Mouse (Mus musculus) forelimb bud, embryonic 11.5 days (tissue): Measurements from ENCODE around the gene Nup50.
"Not testable (repeated sequence)": the region's sequence is repeated elsewhere in the genome, so short reads cannot be mapped to it uniquely, and the experiment has no call there.

ENCODE experiments used
- DNase-seq: peaks from one replicate; pipeline ENCODE4 v3.0.0-alpha.2; 2012; ENCODE audit warnings: low read depth, low spot score

Gene Nup50

DNA sequence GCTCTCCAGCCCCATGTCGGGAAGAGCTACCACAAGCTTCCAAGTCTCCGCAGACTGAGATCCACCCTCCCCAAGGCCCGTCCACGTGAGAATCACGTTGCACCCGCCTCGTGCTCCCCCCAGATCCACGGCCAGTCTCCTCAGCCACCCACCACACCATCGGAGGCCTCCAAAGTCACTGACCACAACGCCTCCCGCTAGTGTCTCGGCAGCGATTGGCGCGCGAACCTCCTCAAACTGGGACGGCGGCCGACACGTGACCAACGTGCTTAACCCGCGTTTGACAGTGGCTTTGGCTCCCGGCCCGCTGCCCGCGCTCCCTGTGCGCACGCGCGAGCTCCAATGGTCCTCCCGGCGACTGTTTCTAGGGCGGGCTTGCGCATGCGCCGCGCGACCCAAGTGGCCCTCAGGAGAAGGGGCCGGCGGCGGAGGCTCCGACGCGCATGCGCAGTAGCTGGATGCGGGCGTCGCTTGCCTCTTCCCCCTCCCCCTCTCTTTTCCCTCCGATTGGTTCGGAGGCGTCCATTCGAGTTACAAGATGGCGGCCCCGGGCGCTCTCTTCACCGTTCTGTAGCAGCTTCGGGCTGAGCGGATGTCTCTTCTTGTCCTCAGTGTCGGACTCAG, at the start of gene Nup50:
Gene Nup50, plus strand, starts transcription at position 528 of the 624 bp plus-strand sequence.
- peak; percentile 99 for DNase-seq

DNA sequence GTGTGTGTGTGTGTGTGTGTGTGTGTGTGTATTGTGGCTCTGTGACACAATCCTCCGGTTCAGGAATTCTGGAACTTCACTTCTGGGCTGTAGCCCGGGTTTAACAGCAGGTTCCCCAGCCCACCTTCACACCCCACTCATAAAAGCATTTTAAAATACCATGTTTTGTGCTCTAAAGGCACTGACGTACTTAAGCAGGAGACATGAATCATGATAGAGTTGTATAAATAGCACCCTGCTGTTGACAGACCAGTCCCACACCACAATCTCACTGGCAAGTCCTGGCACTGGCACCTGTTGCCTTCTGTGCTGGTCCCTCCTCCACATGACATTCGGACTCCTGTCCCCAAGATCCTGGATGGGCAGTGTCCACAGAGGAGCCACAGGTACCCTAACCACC, 49.3 kb upstream of the Nup50 start:
- no peak for DNase-seq

DNA sequence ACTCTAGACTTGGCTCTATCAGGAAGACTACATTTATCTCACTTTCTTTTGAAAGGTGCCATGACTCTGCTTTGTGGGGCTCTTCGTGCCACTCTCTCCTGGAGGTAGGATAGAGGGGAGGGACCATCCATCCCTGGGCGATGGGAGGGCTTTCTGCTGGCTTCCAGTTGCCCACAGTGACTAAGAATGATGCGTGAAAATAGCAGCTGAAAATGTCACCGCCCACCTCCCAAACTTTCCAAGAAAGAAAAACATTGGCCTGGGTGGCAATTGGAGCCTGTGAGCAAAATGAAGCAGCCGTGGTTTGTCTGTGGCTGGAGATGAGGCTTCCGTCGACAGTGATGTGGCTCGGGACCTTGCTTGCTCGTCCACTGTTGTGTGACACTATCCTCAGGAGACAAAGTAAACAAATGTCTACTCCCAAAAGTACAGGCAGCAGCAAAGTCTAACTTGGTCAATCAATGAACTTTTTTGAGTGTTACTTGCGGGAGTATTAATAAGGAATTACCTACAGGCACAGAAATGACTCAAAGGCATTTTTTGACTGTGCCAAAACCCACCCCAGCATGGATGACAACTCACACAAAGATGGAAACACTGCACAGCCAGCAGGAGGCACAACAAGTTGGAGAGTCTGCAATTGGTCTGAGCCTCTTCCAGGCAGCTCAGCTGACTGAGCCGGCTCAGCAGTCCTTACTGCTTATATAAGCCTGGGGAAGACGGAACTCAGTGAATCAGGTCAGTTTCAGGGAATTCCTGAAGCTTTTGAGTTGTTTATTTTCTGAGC, 46.0 kb upstream of the Nup50 start:
- no peak for DNase-seq

DNA sequence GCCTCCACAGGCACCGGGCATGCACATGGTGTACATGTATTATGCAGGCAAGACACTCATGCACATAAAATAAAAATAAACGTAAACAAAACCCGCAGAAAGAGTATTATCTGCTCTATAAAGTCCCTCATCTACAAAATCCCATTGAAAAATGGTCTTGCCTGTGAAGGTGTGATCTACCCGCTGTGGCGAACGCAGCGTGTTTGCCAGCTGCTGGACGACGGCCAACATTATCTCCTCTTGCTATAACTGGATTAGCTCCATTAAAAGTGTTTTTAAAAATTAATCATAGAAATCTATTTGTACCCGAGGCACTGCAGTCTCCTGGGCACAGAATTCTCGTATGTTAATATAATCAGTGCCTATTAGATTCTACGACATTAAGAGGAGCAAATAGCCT, 35.1 kb upstream of the Nup50 start:
- DNase-seq = no peak

DNA sequence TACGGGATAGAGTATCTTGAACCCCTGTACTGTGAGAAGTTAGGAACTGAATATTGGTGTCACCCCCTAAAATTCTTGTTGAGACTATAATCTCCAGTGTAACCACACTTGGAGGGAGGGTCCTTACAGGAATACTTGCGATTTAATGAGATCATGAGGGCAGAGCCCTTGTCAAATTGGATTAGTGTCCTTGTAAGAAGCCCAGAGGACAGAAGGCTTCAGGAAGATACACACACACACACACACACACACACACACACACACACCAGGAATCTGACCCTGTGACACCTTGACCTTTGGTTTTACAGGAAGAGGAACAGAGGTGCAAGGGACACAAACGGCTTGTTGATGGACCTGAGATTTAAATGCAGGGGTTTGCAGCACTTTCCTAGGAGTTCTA, 32.0 kb upstream of the Nup50 start:
- DNase-seq = no peak

DNA sequence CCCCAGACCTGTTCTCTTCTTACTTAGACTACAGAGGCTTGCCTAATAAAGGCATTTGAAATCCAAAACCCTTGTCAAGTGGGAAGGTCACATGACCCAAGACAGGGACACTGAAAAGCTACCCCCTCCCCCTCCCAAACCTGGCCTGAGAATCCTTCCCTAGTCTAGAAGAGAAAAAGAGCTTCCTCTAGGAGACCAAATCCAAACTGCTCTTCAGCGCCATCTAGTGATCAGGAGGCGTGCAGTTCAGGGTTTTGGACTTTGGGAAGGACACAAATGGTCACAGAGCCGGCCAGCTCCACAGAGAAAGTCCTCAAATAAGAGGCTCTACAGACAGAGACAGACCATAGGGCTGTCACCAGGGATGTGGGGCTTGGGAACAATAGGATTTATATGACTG, 31.6 kb upstream of the Nup50 start:
- DNase-seq = peak; percentile 80

DNA sequence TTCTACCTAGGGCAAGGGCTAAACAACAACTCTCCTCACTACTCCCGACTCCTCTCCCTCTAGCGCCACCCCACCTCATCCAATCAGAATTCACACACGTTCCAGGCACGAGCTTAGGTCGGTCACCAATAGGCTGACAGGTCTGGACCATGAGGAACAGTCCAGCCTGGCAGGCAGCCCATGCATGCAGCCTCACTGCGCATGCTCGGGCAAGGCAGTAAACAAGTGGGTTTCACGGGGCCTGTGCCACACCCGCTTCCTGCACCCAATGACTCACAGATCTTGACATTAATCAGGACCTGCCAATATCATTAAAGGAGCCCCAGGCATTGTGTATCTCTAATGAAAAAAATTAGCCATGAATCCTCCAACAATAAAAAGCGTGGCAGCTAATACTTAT, 27.0 kb upstream of the Nup50 start:
- not testable (repeated sequence) for DNase-seq

DNA sequence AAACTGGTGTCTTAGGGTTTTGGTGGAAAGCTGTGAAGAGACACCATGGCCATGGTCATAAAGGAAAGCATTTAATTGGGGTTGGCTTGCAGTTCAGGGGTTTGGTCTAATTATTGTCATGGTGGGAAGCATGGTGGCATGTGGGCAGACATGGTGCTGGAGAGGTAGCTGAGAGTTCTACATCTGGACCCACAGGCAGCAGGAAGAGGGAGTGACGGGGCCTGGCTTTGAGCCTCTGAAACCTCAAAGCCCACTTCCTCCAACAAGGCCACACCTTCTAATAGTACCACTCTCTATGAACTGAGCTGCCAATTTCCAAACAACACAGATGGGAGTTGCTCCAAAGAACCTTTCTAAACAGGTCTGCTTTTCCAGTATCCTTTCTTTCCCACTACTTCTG, 26.5 kb upstream of the Nup50 start:
- DNase-seq = no peak

DNA sequence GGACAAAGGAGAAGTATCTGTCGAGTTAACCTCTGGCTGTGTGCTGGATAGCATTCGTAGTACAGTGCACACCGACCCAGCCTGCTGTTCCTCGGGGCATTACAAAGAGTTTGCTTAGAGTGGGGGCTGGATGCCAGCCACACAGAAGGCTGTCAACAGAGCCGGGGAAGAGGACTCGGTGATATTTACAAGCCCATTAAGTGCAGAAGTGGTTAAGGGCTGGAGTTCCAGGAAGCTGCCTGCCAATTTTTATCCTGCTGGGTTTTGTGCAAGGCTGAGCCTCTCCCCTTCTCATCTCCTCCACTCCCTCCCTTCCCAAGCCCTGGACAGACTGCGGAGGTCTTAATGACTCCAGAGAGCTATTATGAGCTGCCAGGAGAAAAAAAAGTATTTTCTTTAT, 25.1 kb upstream of the Nup50 start:
- DNase-seq = peak; percentile 25

DNA sequence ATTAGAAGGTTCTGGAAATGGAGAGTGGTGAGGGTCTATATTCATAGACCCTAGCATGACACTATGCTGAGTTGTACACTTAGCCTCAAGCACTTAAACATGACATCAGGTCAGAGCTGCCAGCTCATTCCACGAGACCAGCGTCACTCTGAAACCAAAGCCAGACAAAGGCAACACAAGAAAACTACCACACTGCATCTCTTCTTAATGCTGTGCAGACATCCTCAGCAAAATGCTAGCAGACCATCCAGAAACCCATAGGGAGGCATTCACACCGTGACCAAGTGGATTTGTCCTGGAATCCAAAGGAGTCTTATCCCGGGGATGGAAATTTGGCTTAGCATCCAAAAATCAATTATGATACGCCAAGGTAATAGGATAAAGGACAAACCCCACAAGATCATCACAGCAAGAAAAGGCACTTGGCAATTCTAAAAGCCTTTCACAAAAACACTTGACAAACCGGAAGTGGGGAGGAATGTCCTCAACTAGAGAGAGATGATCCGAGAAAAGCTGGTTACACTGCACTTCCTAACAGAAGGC, 19.3 kb upstream of the Nup50 start:
- DNase-seq = no peak

DNA sequence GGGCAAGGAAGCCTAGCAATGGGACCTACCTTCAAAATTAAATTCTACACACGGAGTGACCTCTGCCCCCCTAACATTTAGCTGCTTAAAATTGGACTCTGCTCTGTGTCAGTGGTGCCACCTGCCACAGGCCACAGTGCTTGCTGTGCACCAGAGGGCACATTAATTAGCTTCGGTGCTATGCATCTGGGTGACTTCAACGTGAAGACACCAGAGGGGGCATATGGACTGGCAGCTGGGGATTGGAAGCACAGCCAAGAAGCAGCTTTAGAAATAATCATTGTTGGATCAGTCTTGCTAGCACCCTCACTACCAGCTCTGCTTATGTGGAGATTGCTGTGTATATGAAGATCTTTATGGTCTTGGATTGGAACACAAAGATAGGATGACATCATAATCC, 10.0 kb upstream of the Nup50 start:
- no peak for DNase-seq

DNA sequence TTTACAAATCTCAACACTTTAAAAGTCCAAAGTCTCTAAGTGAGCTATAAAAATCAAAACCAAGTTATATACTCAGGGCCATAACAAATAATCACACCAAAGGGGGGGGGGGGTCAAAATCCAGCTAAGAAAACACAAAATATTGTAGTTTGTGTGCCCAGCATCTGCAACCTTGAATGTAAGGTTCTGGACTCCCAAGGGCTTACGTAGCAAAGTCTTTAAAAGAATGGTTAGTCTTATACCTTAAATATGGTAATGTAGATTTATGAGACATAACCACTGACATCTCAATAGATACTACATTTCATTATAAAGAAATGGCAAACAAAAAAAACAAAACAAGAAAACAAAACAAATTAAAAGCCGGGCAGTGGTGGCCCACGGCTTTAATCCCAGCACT, 3.3 kb upstream of the Nup50 start, which contains the start of gene Gm29666:
Gene Gm29666, minus strand, starts transcription at position 101 of the 400 bp plus-strand sequence.
- DNase-seq = no peak

DNA sequence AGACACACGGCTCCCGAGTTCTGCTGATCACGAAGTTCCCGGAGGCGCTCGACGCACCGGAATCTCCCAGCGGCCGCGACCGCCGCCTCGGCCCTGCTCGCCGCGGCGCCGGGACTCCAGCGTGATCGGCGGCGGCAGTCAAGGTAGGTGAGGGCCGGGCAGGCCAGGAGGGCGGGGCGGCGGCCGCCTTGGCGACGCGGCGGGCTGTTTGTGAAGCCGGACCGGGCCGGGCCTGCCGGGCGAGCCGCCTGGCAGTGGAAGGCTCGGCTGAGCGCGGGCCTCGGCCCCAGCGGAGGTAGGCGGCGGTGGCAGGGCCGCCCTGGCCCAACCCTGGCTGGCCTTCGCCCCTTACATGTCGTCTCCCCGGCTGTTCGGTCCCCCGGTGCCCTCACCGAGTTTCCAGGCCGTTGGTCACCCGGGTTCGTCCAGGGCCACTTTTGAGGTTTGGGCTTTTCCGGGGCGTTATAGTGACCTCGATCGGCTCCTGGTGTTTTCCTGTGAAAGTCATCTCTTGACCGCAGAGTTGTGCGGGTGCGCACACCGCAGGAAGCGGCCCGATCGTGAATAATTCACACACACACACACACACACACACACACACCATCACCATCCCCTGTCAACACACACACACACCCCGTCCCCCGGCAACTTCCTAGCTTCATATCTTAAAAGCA, 434 bp downstream of the Nup50 start:
- DNase-seq = no peak

DNA sequence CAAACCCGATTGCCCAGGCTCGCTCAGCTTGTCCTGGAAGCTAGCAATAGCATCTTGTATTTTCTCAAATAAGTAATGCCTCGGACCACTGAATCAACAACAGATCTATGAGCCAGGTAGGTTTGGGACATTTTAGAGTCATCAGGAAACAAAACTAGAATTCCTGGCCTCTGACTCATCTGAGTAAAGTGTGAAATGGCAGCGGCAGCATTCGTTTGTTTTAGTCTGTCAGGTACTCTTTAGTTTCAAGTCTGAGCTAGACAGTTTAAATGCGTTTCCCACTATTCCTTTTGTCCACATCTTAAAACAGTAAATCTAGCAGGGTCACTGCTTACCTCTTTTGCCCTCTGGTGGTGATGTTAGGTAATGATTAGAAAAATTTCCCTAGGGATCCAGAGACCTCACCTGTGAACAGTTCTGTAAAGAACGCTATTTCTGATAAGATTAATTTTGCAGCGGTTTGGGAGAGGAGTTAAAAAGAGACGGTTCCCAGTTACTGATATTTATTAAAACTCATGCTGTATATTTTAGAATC, 1.6 kb downstream of the Nup50 start:
- DNase-seq = peak; percentile 64

DNA sequence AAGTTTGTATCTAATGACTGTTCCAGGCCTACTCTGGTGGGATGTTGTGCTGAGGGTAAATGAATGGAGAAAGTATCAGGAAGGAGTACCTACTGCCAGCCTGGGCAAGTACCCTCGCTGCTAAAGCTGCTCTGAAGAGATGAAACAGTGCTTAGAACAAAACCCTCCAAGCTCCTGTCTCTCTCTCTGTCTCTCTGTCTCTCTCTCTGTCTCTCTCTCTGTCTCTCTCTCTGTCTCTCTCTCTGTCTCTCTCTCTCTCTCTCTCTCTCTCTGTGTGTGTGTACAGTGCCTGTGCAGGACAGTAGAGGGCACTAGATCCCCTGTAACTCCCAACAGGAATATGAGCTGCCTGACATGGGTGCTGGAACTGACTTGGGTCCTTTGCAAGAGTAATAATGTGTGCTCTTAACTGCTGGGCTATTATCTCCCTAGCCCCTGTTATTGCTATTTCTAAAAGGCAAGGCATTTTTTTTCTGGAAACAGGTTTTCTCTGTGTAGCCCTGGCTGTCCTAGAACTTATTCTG, 2.3 kb downstream of the Nup50 start:
- DNase-seq = no peak

DNA sequence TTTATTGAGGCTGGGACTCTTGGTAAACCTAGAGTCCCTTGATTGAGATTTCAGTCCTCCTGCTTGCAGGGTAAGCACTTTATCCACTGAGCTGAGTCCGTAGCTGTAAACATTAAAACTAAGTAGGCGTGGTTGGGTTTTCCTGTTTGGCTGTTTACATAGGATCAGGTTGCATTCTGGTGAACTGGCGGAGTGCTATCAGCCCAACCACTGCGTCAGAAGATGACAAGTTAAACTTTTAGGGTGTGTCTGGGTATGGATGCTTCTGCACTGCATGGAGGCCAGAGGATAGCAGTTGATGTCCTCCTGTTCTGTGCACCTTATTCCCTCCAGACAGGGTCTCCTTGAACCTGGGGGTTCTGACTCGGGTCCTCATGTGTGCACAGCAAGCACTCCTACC, 9.1 kb downstream of the Nup50 start:
- no peak for DNase-seq

DNA sequence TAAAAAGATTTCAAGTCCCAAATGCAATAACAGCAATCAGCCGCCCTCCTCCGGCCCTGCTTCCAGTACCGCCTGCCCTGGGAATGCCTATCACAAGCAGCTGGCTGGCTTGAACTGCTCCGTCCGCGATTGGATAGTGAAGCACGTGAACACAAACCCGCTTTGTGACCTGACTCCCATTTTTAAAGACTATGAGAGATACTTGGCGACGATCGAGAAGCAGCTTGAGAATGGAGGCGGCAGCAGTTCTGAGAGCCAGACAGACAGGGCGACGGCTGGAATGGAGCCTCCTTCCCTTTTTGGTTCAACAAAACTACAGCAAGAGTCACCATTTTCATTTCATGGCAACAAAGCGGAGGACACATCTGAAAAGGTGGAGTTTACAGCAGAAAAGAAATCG, 11.7 kb downstream of the Nup50 start:
- DNase-seq = no peak

DNA sequence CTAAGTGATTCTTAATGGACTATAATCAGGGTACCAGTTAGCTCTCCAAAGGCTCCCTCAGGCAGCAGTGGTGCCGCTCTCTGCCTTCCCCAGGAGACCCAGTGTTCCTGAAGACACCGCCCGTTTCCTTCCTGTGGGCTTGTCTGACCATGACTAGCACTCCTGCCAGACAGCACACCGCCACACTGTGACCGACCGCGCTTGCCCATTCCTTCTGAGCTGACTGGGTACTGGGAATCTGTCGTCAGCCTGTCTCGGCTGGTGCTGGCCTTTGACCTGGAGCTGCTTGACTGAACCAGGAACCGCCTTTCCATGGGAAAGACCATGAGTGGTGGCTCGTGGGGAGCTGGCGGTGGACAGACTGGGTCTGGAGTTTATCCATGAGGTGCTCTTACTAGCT, 16.9 kb downstream of the Nup50 start:
- no peak for DNase-seq

DNA sequence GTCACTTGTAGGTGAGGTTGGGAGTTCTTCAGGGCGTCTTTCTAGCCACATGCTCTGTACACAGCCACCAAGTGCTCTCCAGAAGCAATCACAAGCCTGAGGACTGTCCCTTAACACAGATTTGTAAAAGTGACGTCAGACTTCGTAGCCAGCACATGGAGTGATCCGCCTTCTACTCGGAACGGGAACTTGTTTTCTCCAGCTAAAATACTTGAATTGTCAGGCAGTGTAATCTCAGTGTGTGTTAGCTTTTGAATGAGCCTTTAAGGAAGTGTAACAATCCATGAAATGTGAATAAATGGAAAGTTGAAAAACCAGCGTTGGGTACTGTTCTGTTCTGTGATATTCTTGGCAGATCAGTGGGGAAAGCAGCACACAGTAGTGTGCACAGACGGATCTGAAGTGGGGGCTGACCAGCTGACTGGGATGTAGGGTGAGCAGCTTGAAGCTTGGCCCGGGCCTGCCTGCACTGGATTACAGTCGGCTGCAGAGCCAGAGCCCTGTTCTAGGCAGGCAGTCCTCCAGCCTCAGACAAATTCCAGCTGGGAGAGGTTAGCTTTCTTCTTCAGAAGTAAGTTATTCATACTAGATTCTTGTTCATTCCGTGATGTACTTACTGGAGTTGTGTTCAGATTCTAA, 19.6 kb downstream of the Nup50 start:
- no peak for DNase-seq

DNA sequence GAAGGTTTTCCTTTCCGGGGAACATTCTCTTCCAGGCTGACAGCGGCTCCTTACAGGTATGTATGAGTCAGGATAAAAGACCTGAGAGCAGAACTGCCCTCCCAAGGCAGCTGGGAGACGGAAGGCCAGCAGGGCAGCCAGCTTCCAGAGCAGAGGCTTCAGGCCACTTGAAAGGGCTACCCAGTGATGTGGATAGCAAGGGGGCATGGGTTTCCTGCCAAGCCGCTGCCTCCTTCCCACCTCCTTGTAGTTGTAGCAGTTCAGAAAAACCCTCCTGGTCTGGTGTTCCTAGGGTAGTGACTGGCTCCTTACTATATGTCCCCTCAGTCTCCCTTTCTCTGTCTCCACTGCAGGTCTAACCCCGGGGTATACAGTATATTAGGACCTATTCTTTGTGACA, 21.1 kb downstream of the Nup50 start:
- DNase-seq = no peak

DNA sequence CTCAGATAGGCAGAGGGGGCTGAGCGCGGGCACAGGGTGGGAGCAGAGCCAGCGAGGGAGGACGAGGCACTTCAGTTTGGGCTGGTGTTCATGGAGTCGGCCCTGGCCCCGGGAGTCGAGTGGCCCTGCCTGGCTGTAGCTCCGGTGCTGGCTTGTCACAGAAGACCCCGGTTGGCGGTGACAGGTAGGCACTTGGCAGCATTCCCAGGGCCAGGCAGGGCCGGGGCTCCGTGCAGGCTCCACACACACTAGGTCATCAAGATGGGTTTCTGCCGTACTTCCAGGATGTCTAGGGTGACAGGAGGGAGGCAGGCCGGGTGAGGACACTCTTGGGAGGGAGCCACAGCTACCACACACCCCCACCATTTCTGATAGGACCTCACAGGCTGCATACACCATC, 25.8 kb downstream of the Nup50 start:
- DNase-seq = no peak

DNA sequence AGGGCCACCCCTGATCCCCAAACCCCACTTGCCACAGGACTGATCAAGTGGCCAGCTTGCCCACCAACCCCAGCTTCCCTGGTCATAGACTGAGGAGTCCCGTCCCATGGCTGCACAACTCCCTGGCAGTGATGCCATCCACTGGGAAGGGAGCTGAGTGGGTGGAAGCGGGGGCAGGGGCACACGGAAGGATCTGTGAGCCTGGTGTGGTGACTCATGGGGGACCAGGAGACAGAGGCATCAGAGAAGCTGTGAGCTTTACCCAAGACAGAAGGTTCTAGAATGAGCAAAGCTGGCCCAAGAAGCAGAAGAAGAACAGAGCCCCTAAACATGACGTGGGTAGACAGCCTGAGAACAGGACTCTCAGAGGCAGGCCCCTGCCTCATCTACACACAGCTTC, 26.8 kb downstream of the Nup50 start:
- no peak for DNase-seq
